Mouse (Mus musculus): ENCODE data around the gene 1700028P14Rik.

1700028P14Rik gene

GRCm38 (mm10) chr19:23609724-23610123 is 42.9 kb downstream of the 1700028P14Rik start:
- no peak for DNase-seq (ENCODE audit: extremely low spot score, low read depth, low spot score)

GRCm38 (mm10) chr19:23607951-23608350 is 44.7 kb downstream of the 1700028P14Rik start:
- DNase-seq (ENCODE audit: extremely low spot score, low read depth, low spot score) = no peak

GRCm38 (mm10) chr19:23594950-23595349 is 57.7 kb downstream of the 1700028P14Rik start:
- no peak for DNase-seq (ENCODE audit: extremely low spot score, low read depth, low spot score)

GRCm38 (mm10) chr19:23578606-23579355 is 73.8 kb downstream of the 1700028P14Rik start:
- no peak for DNase-seq (ENCODE audit: extremely low spot score, low read depth, low spot score)

- DNase-seq (ENCODE audit: extremely low spot score, low read depth, low spot score) = no peak
Observed at GRCm38 (mm10) chr19:23576685-23577084, 75.9 kb downstream of the 1700028P14Rik start.

- DNase-seq (ENCODE audit: extremely low spot score, low read depth, low spot score) = no peak
Observed at GRCm38 (mm10) chr19:23563693-23564092, 88.9 kb downstream of the 1700028P14Rik start.

- no peak for DNase-seq (ENCODE audit: extremely low spot score, low read depth, low spot score)
Observed at GRCm38 (mm10) chr19:23562588-23562987, 90.0 kb downstream of the 1700028P14Rik start.

GRCm38 (mm10) chr19:23562061-23562460 is 90.6 kb downstream of the 1700028P14Rik start:
- no peak for DNase-seq (ENCODE audit: extremely low spot score, low read depth, low spot score)

GRCm38 (mm10) chr19:23553450-23553849 is 99.2 kb downstream of the 1700028P14Rik start:
- no peak for DNase-seq (ENCODE audit: extremely low spot score, low read depth, low spot score)

- DNase-seq (ENCODE audit: extremely low spot score, low read depth, low spot score) = no peak
Observed at GRCm38 (mm10) chr19:23545604-23546003, 107.0 kb downstream of the 1700028P14Rik start.

- no peak for DNase-seq (ENCODE audit: extremely low spot score, low read depth, low spot score)
Observed at GRCm38 (mm10) chr19:23543244-23544004, 109.2 kb downstream of the 1700028P14Rik start.

- DNase-seq (ENCODE audit: extremely low spot score, low read depth, low spot score) = no peak
Observed at GRCm38 (mm10) chr19:23542759-23543158, 109.9 kb downstream of the 1700028P14Rik start.

- no peak for DNase-seq (ENCODE audit: extremely low spot score, low read depth, low spot score)
Observed at GRCm38 (mm10) chr19:23535700-23536099, 116.9 kb downstream of the 1700028P14Rik start.

- DNase-seq (ENCODE audit: extremely low spot score, low read depth, low spot score) = no peak
Observed at GRCm38 (mm10) chr19:23531899-23532298, 120.7 kb downstream of the 1700028P14Rik start.

GRCm38 (mm10) chr19:23523711-23524110 is 128.9 kb downstream of the 1700028P14Rik start:
- DNase-seq (ENCODE audit: extremely low spot score, low read depth, low spot score) = peak; percentile 42

GRCm38 (mm10) chr19:23521831-23522230 is 130.8 kb downstream of the 1700028P14Rik start:
- no peak for DNase-seq (ENCODE audit: extremely low spot score, low read depth, low spot score)

GRCm38 (mm10) chr19:23521071-23521470 is 131.5 kb downstream of the 1700028P14Rik start:
- DNase-seq (ENCODE audit: extremely low spot score, low read depth, low spot score) = no peak

GRCm38 (mm10) chr19:23520629-23521028 is 132.0 kb downstream of the 1700028P14Rik start:
- no peak for DNase-seq (ENCODE audit: extremely low spot score, low read depth, low spot score)

- DNase-seq (ENCODE audit: extremely low spot score, low read depth, low spot score) = no peak
Observed at GRCm38 (mm10) chr19:23518477-23518876, 134.1 kb downstream of the 1700028P14Rik start.

- DNase-seq (ENCODE audit: extremely low spot score, low read depth, low spot score) = no peak
Observed at GRCm38 (mm10) chr19:23511303-23511702, 141.3 kb downstream of the 1700028P14Rik start.
